Mouse (Mus musculus) olfactory bulb, adult 2 months (tissue): ENCODE measurements at regions not wholly inside any gene's neighbourhood (a gene's known extent, or its start where the extent isn't known, plus 50 kb on each side); places are given as distances from the start of the nearest gene placed in this dataset.

ENCODE experiments used
- H3K27ac ChIP-seq: fragments of 200-500 bp; 2 replicates; pipeline ENCODE4 v1.5.1; 2012; ENCODE audit warnings: low read depth, low read length; ENCODE audit not compliant: insufficient read depth
- H3K4me1 ChIP-seq: fragments of 200-500 bp; 2 replicates; pipeline ENCODE4 v1.6.1; 2012; ENCODE audit warnings: low read length; ENCODE audit not compliant: control insufficient read depth, insufficient read depth
- H3K4me3 ChIP-seq: fragments of 200-500 bp; 2 replicates; pipeline ENCODE4 v1.5.1; 2012; ENCODE audit warnings: mild to moderate bottlenecking, low read depth, low read length, moderate library complexity; ENCODE audit not compliant: insufficient read depth
- CTCF ChIP-seq: fragments of 200-500 bp; IDR thresholded peaks from 2 replicates; pipeline ENCODE4 v1.5.1; 2012; ENCODE audit warnings: low read depth, mild to moderate bottlenecking, low read length, moderate library complexity; ENCODE audit not compliant: insufficient read depth
- POLR2A ChIP-seq: fragments of 200-500 bp; IDR thresholded peaks from 2 replicates; pipeline ENCODE4 v1.6.1; 2012; ENCODE audit warnings: mild to moderate bottlenecking, low read depth, low read length, moderate library complexity; ENCODE audit not compliant: insufficient read depth
- WGBS: fragments of 180-500 bp; shearing (Covaris S2); methylation state at CpG from one replicate; pipeline ENCODE4 v1.1.7; 2018; 5-methylcytosine and 5-hydroxymethylcytosine counted together

GRCm38 (mm10) chr6:81782131-81782530, 141.3 kb upstream of the Gcfc2 start:
- Histone ChIP-seq H3K4me3 (no peak overlapping the region), H3K4me1 (peaks cover 3% of the 10 kb centered on the region), H3K27ac (no peak overlapping the region)
- TF ChIP-seq POLR2A: no peak
- WGBS: 97% methylated on average over 5 of the region's 5 CpGs

- H3K27ac ChIP-seq: no peak overlapping the region
- no peak overlapping the region for H3K4me3 ChIP-seq
- H3K4me1 ChIP-seq: no peaks in the 10 kb centered on the region; the same call in 1 of the 2 replicates
- 57% methylated on average over 8 of the region's 8 CpGs for WGBS
- TF ChIP-seq POLR2A (no peak), CTCF (no peak)
These were observed 140.5 kb upstream of the Gcfc2 start for GRCm38 (mm10) chr6:81782815-81783435.

- no peak for TF ChIP-seq POLR2A
- no peak for TF ChIP-seq CTCF
- Histone ChIP-seq H3K4me1 (no peaks in the 10 kb centered on the region), H3K27ac (no peak overlapping the region), H3K4me3 (no peak overlapping the region)
- WGBS: 78% methylated on average over 6 of the region's 6 CpGs
These were observed 128.2 kb upstream of the Gcfc2 start for GRCm38 (mm10) chr6:81795281-81795680.

- Histone ChIP-seq H3K4me3 (no peak overlapping the region), H3K27ac (no peak overlapping the region), H3K4me1 (no peaks in the 10 kb centered on the region)
- no peak for TF ChIP-seq POLR2A
- TF ChIP-seq CTCF: no peak
- 41% methylated on average over 3 of the region's 3 CpGs for WGBS
These were observed 122.6 kb upstream of the Gcfc2 start for GRCm38 (mm10) chr6:81800822-81801221.

GRCm38 (mm10) chr6:81801804-81802203, 121.7 kb upstream of the Gcfc2 start:
- Histone ChIP-seq H3K4me1 (no peaks in the 10 kb centered on the region), H3K4me3 (no peak overlapping the region), H3K27ac (no peak overlapping the region)
- TF ChIP-seq CTCF (no peak), POLR2A (no peak)
- 80% methylated on average over 3 of the region's 3 CpGs for WGBS

GRCm38 (mm10) chr6:81805942-81806341, 117.5 kb upstream of the Gcfc2 start:
- H3K27ac ChIP-seq: no peak overlapping the region
- WGBS: 95% methylated on average over 11 of the region's 11 CpGs
- TF ChIP-seq POLR2A: no peak
- TF ChIP-seq CTCF: no peak
- no peak overlapping the region for H3K4me3 ChIP-seq
- no peaks in the 10 kb centered on the region for H3K4me1 ChIP-seq

GRCm38 (mm10) chr6:81808712-81809111, 114.8 kb upstream of the Gcfc2 start:
- TF ChIP-seq CTCF: no peak
- no peak for TF ChIP-seq POLR2A
- no peaks in the 10 kb centered on the region for H3K4me1 ChIP-seq
- H3K4me3 ChIP-seq: no peak overlapping the region
- no peak overlapping the region for H3K27ac ChIP-seq
- 84% methylated on average over 13 of the region's 13 CpGs for WGBS

- WGBS: 90% methylated on average over 8 of the region's 8 CpGs
- Histone ChIP-seq H3K4me1 (no peaks in the 10 kb centered on the region), H3K4me3 (no peak overlapping the region), H3K27ac (no peak overlapping the region)
- TF ChIP-seq CTCF (no peak), POLR2A (no peak)
These were observed 108.1 kb upstream of the Gcfc2 start for GRCm38 (mm10) chr6:81815248-81815961.

GRCm38 (mm10) chr6:81815962-81816338, 107.5 kb upstream of the Gcfc2 start:
- Histone ChIP-seq H3K27ac (no peak overlapping the region), H3K4me1 (no peaks in the 10 kb centered on the region), H3K4me3 (no peak overlapping the region)
- WGBS: 85% methylated on average over 7 of the region's 7 CpGs
- TF ChIP-seq POLR2A (no peak), CTCF (no peak)
